Mouse (Mus musculus) liver, postnatal 0 days (tissue): ENCODE results near the gene Tbc1d13. TPM values are rescaled to one million over a fixed set of nuclear protein-coding genes. Genes with fewer than 3 reads are reported as not detected.
"Not testable (repeated sequence)": the region's sequence is repeated elsewhere in the genome, so short reads cannot be mapped to it uniquely, and the experiment has no call there.

Experiments
- ATAC-seq: fragments of 200-750 bp; cut with Nextera tagmentation; 2 replicates; pipeline ENCODE4 v1.8.0; 2017; ENCODE audit warnings: mild to moderate bottlenecking, moderate library complexity
- DNase-seq: peaks from one replicate; pipeline ENCODE4 v3.0.0-alpha.2; 2016
- H3K27ac ChIP-seq: fragments of 300-500 bp; sonication (generic); 2 replicates; pipeline ENCODE4 v1.5.1; 2014; ENCODE audit warnings: antibody characterized with exemption, moderate library complexity, mild to moderate bottlenecking, low read depth
- H3K27me3 ChIP-seq: fragments of 300-500 bp; sonication (generic); 2 replicates; pipeline ENCODE4 v1.6.1; 2014; ENCODE audit warnings: low read length, control low read depth, mixed read lengths; ENCODE audit not compliant: insufficient read depth
- H3K36me3 ChIP-seq: fragments of 300-500 bp; sonication (generic); replicated peaks from 2 replicates; pipeline ENCODE4 v1.6.1; 2014; ENCODE audit warnings: mild to moderate bottlenecking, control low read depth, low read length, moderate library complexity, mixed read lengths; ENCODE audit not compliant: insufficient read depth
- H3K4me1 ChIP-seq: fragments of 300-500 bp; sonication (generic); 2 replicates; pipeline ENCODE4 v1.6.1; 2014; ENCODE audit warnings: antibody characterized with exemption, mild to moderate bottlenecking, control low read depth; ENCODE audit not compliant: insufficient read depth
- H3K4me2 ChIP-seq: fragments of 300-500 bp; sonication (generic); 2 replicates; pipeline ENCODE4 v1.6.1; 2014; ENCODE audit warnings: low read depth, mild to moderate bottlenecking, low read length, moderate library complexity, mixed read lengths
- H3K4me3 ChIP-seq: fragments of 300-500 bp; sonication (generic); 2 replicates; pipeline ENCODE4 v1.5.1; 2014; ENCODE audit warnings: low read depth, low read length
- H3K9ac ChIP-seq: fragments of 300-500 bp; sonication (generic); replicated peaks from 2 replicates; pipeline ENCODE4 v1.6.1; 2014; ENCODE audit warnings: mild to moderate bottlenecking, moderate library complexity
- H3K9me3 ChIP-seq: fragments of 300-500 bp; sonication (generic); 2 replicates; pipeline ENCODE4 v1.6.1; 2016; ENCODE audit warnings: mild to moderate bottlenecking, control low read depth, low read length, mixed read lengths
- CTCF ChIP-seq: sonication (generic); IDR thresholded peaks from 2 replicates; pipeline ENCODE4 v1.5.1; 2016; ENCODE audit warnings: antibody characterized with exemption, low read depth
- EP300 ChIP-seq: IDR thresholded peaks from 2 replicates; pipeline ENCODE4 v1.6.1; 2016; ENCODE audit warnings: antibody characterized with exemption, low read depth, mild to moderate bottlenecking
- WGBS: fragments of 180-500 bp; shearing (Covaris S2); extraction: QIAGEN DNeasy Blood & Tissue Kit; methylation state at CpG from one replicate; pipeline ENCODE4 v1.1.7; 2014; ENCODE audit not compliant: insufficient replicate concordance; 5-methylcytosine and 5-hydroxymethylcytosine counted together
- polyA plus RNA-seq: library from polyadenylated mRNA; unstranded; fragments of >200 nt; fragmentation: Nextera tagmentation; extraction: Ambion mirVana; gene quantifications from 2 replicates; pipeline ENCODE4 v1.2.1, GENCODE M21; 2015

The Tbc1d13 gene
- polyA plus RNA-seq, 1 experiment from 2014 or later: 1.8 TPM

DNA sequence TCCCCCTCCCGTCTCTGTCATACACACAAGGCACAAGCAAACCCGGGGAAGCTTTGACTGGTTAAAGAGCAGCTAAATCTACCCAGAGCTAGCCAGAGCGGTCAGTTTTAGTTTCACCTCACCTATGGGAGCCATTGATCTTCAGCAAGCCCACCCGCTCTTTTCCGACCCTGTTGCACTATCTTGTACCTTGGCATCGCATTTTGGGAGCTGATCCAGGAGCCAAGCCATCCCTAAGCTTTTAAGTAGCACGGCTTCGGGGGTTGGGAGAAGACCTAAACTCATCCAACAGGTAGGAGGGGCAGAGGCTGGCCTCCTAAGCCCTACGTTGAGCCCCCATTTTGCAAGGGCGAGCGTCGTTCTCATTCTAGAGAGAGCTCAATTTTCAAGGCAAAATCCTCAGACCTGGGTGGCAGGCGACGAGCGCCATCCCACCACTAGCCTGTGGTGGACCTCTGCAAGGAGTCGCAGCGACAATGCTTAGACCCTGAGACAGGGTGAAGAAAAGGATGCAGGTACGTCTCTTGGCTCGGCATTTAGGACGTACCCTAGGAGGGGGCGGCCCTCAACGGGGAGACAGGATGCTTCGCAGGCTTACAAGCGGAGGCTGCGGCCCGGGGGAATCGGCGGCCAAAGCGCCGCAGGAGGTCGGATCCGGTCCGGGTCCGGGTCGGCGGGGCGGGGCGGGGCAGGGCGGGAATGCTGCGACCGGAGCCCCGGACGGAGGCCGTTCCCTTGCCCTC is 9.6 kb upstream of the Tbc1d13 start:
- Histone ChIP-seq H3K4me2 (peak overlapping the region; percentile 96), H3K9me3 (no peaks in the 10 kb centered on the region), H3K4me1 (peaks cover 17% of the 10 kb centered on the region), H3K27me3 (no peaks in the 10 kb centered on the region), H3K9ac (peak overlapping the region; percentile 85), H3K27ac (peak overlapping the region; percentile 92), H3K36me3 (0 out of 2 replicates have a peak, but pooled peaks cover 3% of the 10 kb centered on the region), H3K4me3 (peak overlapping the region; percentile 66)
- TF ChIP-seq EP300 (no peak), CTCF (no peak)
- WGBS: 1% methylated on average over 43 of the region's 44 CpGs
- ATAC-seq (no peak; the same call in 1 of the 2 replicates), DNase-seq (peak; percentile 23)

- 11% methylated on average over 30 of the region's 31 CpGs for WGBS
- peak within 1 kb of the TSS; percentile 96 for H3K4me2 ChIP-seq
- H3K9me3 ChIP-seq: no peaks in the 10 kb centered on the region
- H3K27ac ChIP-seq: peak within 1 kb of the TSS; percentile 92
- H3K9ac ChIP-seq: peak within 1 kb of the TSS; percentile 85
- 0 out of 2 replicates have a peak, but pooled peaks cover 3% of the 10 kb centered on the region for H3K36me3 ChIP-seq
- peaks cover 17% of the 10 kb centered on the region for H3K4me1 ChIP-seq
- peak; percentile 98 for ATAC-seq
- TF ChIP-seq CTCF: no peak
- peak; percentile 65; the same call in 1 of the 2 replicates for TF ChIP-seq EP300
- peak; percentile 97 for DNase-seq
- peak within 1 kb of the TSS; percentile 66 for H3K4me3 ChIP-seq
- no peaks in the 10 kb centered on the region for H3K27me3 ChIP-seq
These were observed 8.9 kb upstream of the Tbc1d13 start, which contains the start of gene Zer1 for GRCm38 (mm10) chr2:30124472-30125274. Zer1 (minus strand) TSS chr2:30124585.

- no peaks in the 10 kb centered on the region for H3K36me3 ChIP-seq
- DNase-seq: no peak
These were observed 4.8 kb upstream of the Tbc1d13 start for GRCm38 (mm10) chr2:30128789-30129188.

GRCm38 (mm10) chr2:30130156-30130555 is 3.4 kb upstream of the Tbc1d13 start:
- Histone ChIP-seq H3K27ac (no peak overlapping the region), H3K9me3 (no peaks in the 10 kb centered on the region)
- WGBS: 65% methylated on average over 4 of the region's 4 CpGs

More at GRCm38 (mm10) chr2:30128789-30129188, 4.8 kb upstream of the Tbc1d13 start:
- H3K27ac ChIP-seq: no peak overlapping the region
- no peaks in the 10 kb centered on the region for H3K27me3 ChIP-seq
- 40% methylated on average over 2 of the region's 2 CpGs for WGBS
- ATAC-seq: no peak
- H3K9me3 ChIP-seq: no peaks in the 10 kb centered on the region
- H3K4me1 ChIP-seq: peaks cover 16% of the 10 kb centered on the region
- TF ChIP-seq EP300 (no peak), CTCF (peak; percentile 83)
- no peak overlapping the region for H3K4me2 ChIP-seq
- H3K4me3 ChIP-seq: no peak overlapping the region
- no peak overlapping the region for H3K9ac ChIP-seq

GRCm38 (mm10) chr2:30131240-30131639 is 2.3 kb upstream of the Tbc1d13 start:
- H3K27me3 ChIP-seq, H3K36me3 ChIP-seq, H3K27ac ChIP-seq, H3K4me3 ChIP-seq, H3K9ac ChIP-seq, DNase-seq, H3K4me2 ChIP-seq, ATAC-seq, H3K9me3 ChIP-seq: not testable (repeated sequence)
- peaks cover 16% of the 10 kb centered on the region for H3K4me1 ChIP-seq
- peak; percentile 28; the same call in 1 of the 2 replicates for TF ChIP-seq CTCF
- 61% methylated on average over 5 of the region's 5 CpGs for WGBS

More at GRCm38 (mm10) chr2:30130156-30130555, 3.4 kb upstream of the Tbc1d13 start:
- Histone ChIP-seq H3K27me3 (no peaks in the 10 kb centered on the region), H3K9ac (no peak overlapping the region), H3K4me2 (no peak overlapping the region), H3K4me3 (no peak overlapping the region), H3K36me3 (no peaks in the 10 kb centered on the region), H3K4me1 (peaks cover 17% of the 10 kb centered on the region)
- no peak for ATAC-seq
- TF ChIP-seq EP300 (no peak), CTCF (no peak)
- DNase-seq: no peak
